Mouse (Mus musculus): Measurements from ENCODE around the gene Myo9a. TPM values are rescaled to one million over a fixed set of nuclear protein-coding genes. Genes with fewer than 3 reads are reported as not detected.
"Not testable (repeated sequence)": the region's sequence is repeated elsewhere in the genome, so short reads cannot be mapped to it uniquely, and the experiment has no call there.

Myo9a gene
- polyA plus RNA-seq, 1 experiment from 2014 or later = 25.3 TPM

- not testable (repeated sequence) for H3K27ac ChIP-seq (ENCODE audit: low read depth, low read length); H3K4me1 ChIP-seq (replicated peaks; ENCODE audit: control insufficient read depth, insufficient read depth, low read length); H3K4me2 ChIP-seq (replicated peaks; ENCODE audit: low read depth, low read length); DNase-seq (ENCODE audit: low spot score); H3K9me3 ChIP-seq (ENCODE audit: control insufficient read depth, low read length); H3K4me3 ChIP-seq (ENCODE audit: low read depth, low read length); H3K9ac ChIP-seq (ENCODE audit: low read depth, low read length); H3K36me3 ChIP-seq (ENCODE audit: control insufficient read depth, insufficient read depth, low read length); ATAC-seq (ENCODE audit: low FRiP score); H3K27me3 ChIP-seq (ENCODE audit: control insufficient read depth, insufficient read depth, low read length)
- WGBS = 64% methylated on average over 2 of the region's 3 CpGs
Observed at GRCm38 (mm10) chr9:59806046-59806774, 55.5 kb downstream of the Myo9a start.

GRCm38 (mm10) chr9:59884551-59884950 lies 133.9 kb downstream of the Myo9a start:
- Histone ChIP-seq H3K9me3 (ENCODE audit: control insufficient read depth, low read length) (no peaks in the 10 kb centered on the region), H3K27ac (ENCODE audit: low read depth, low read length) (no peak overlapping the region), H3K4me2 (replicated peaks; ENCODE audit: low read depth, low read length) (no peak overlapping the region)

GRCm38 (mm10) chr9:59903382-59903781 lies 152.7 kb downstream of the Myo9a start:
- no peak for ATAC-seq (ENCODE audit: low FRiP score)
- no peak for DNase-seq (ENCODE audit: low spot score)
- Histone ChIP-seq H3K4me2 (replicated peaks; ENCODE audit: low read depth, low read length) (no peak overlapping the region), H3K27ac (ENCODE audit: low read depth, low read length) (no peak overlapping the region), H3K4me1 (replicated peaks; ENCODE audit: control insufficient read depth, insufficient read depth, low read length) (no peaks in the 10 kb centered on the region), H3K9ac (ENCODE audit: low read depth, low read length) (no peak overlapping the region), H3K36me3 (ENCODE audit: control insufficient read depth, insufficient read depth, low read length) (no peaks in the 10 kb centered on the region), H3K27me3 (ENCODE audit: control insufficient read depth, insufficient read depth, low read length) (no peaks in the 10 kb centered on the region), H3K9me3 (ENCODE audit: control insufficient read depth, low read length) (no peaks in the 10 kb centered on the region), H3K4me3 (ENCODE audit: low read depth, low read length) (no peak overlapping the region)
- 91% methylated on average over 1 of the region's 1 CpGs for WGBS

More at GRCm38 (mm10) chr9:59884551-59884950, 133.9 kb downstream of the Myo9a start:
- Histone ChIP-seq H3K4me3 (ENCODE audit: low read depth, low read length) (no peak overlapping the region), H3K36me3 (ENCODE audit: control insufficient read depth, insufficient read depth, low read length) (no peaks in the 10 kb centered on the region), H3K4me1 (replicated peaks; ENCODE audit: control insufficient read depth, insufficient read depth, low read length) (no peaks in the 10 kb centered on the region), H3K9ac (ENCODE audit: low read depth, low read length) (no peak overlapping the region), H3K27me3 (ENCODE audit: control insufficient read depth, insufficient read depth, low read length) (no peaks in the 10 kb centered on the region)
- no peak for DNase-seq (ENCODE audit: low spot score)
- ATAC-seq (ENCODE audit: low FRiP score) = no peak

- Histone ChIP-seq H3K9me3 (ENCODE audit: control insufficient read depth, low read length) (no peaks in the 10 kb centered on the region), H3K4me3 (ENCODE audit: low read depth, low read length) (no peak overlapping the region), H3K36me3 (ENCODE audit: control insufficient read depth, insufficient read depth, low read length) (no peaks in the 10 kb centered on the region), H3K9ac (ENCODE audit: low read depth, low read length) (no peak overlapping the region), H3K27ac (ENCODE audit: low read depth, low read length) (no peak overlapping the region), H3K4me2 (replicated peaks; ENCODE audit: low read depth, low read length) (no peak overlapping the region), H3K27me3 (ENCODE audit: control insufficient read depth, insufficient read depth, low read length) (no peaks in the 10 kb centered on the region), H3K4me1 (replicated peaks; ENCODE audit: control insufficient read depth, insufficient read depth, low read length) (no peaks in the 10 kb centered on the region)
- ATAC-seq (ENCODE audit: low FRiP score) (no peak), DNase-seq (ENCODE audit: low spot score) (no peak)
- 85% methylated on average over 1 of the region's 1 CpGs for WGBS
Observed at GRCm38 (mm10) chr9:59914761-59915160, 164.1 kb downstream of the Myo9a start.

- H3K4me2 ChIP-seq (replicated peaks; ENCODE audit: low read depth, low read length) = no peak overlapping the region
- no peak for ATAC-seq (ENCODE audit: low FRiP score)
- H3K27ac ChIP-seq (ENCODE audit: low read depth, low read length) = no peak overlapping the region
- H3K9ac ChIP-seq (ENCODE audit: low read depth, low read length) = no peak overlapping the region
- no peaks in the 10 kb centered on the region for H3K36me3 ChIP-seq (ENCODE audit: control insufficient read depth, insufficient read depth, low read length)
- H3K4me1 ChIP-seq (replicated peaks; ENCODE audit: control insufficient read depth, insufficient read depth, low read length) = no peaks in the 10 kb centered on the region
- no peak for DNase-seq (ENCODE audit: low spot score)
- 82% methylated on average over 3 of the region's 3 CpGs for WGBS
- H3K9me3 ChIP-seq (ENCODE audit: control insufficient read depth, low read length) = no peaks in the 10 kb centered on the region
- H3K27me3 ChIP-seq (ENCODE audit: control insufficient read depth, insufficient read depth, low read length) = no peaks in the 10 kb centered on the region
- no peak overlapping the region for H3K4me3 ChIP-seq (ENCODE audit: low read depth, low read length)
Observed at GRCm38 (mm10) chr9:59930248-59930647, 179.6 kb downstream of the Myo9a start.

- not testable (repeated sequence) for H3K4me3 ChIP-seq (ENCODE audit: low read depth, low read length); H3K27me3 ChIP-seq (ENCODE audit: control insufficient read depth, insufficient read depth, low read length); H3K9ac ChIP-seq (ENCODE audit: low read depth, low read length); H3K36me3 ChIP-seq (ENCODE audit: control insufficient read depth, insufficient read depth, low read length); H3K9me3 ChIP-seq (ENCODE audit: control insufficient read depth, low read length); H3K27ac ChIP-seq (ENCODE audit: low read depth, low read length); ATAC-seq (ENCODE audit: low FRiP score); H3K4me1 ChIP-seq (replicated peaks; ENCODE audit: control insufficient read depth, insufficient read depth, low read length); H3K4me2 ChIP-seq (replicated peaks; ENCODE audit: low read depth, low read length); DNase-seq (ENCODE audit: low spot score)
- WGBS = 85% methylated on average over 8 of the region's 8 CpGs
Observed at GRCm38 (mm10) chr9:59935866-59936265, 185.2 kb downstream of the Myo9a start.

- Histone ChIP-seq H3K9me3 (ENCODE audit: control insufficient read depth, low read length) (no peaks in the 10 kb centered on the region), H3K27me3 (ENCODE audit: control insufficient read depth, insufficient read depth, low read length) (no peaks in the 10 kb centered on the region), H3K9ac (ENCODE audit: low read depth, low read length) (no peak overlapping the region), H3K27ac (ENCODE audit: low read depth, low read length) (no peak overlapping the region), H3K4me2 (replicated peaks; ENCODE audit: low read depth, low read length) (no peak overlapping the region), H3K4me3 (ENCODE audit: low read depth, low read length) (no peak overlapping the region), H3K36me3 (ENCODE audit: control insufficient read depth, insufficient read depth, low read length) (no peaks in the 10 kb centered on the region), H3K4me1 (replicated peaks; ENCODE audit: control insufficient read depth, insufficient read depth, low read length) (no peaks in the 10 kb centered on the region)
- no peak for DNase-seq (ENCODE audit: low spot score)
- 87% methylated on average over 8 of the region's 8 CpGs for WGBS
- no peak for ATAC-seq (ENCODE audit: low FRiP score)
Observed at GRCm38 (mm10) chr9:59938529-59938928, 187.8 kb downstream of the Myo9a start.

- WGBS = 70% methylated on average over 2 of the region's 2 CpGs
- H3K9me3 ChIP-seq (ENCODE audit: control insufficient read depth, low read length) = no peaks in the 10 kb centered on the region
- no peak overlapping the region for H3K27ac ChIP-seq (ENCODE audit: low read depth, low read length)
- no peak for ATAC-seq (ENCODE audit: low FRiP score)
- H3K4me3 ChIP-seq (ENCODE audit: low read depth, low read length) = no peak overlapping the region
- no peaks in the 10 kb centered on the region for H3K27me3 ChIP-seq (ENCODE audit: control insufficient read depth, insufficient read depth, low read length)
- no peak for DNase-seq (ENCODE audit: low spot score)
- H3K4me2 ChIP-seq (replicated peaks; ENCODE audit: low read depth, low read length) = no peak overlapping the region
- H3K9ac ChIP-seq (ENCODE audit: low read depth, low read length) = no peak overlapping the region
- no peaks in the 10 kb centered on the region for H3K4me1 ChIP-seq (replicated peaks; ENCODE audit: control insufficient read depth, insufficient read depth, low read length)
- no peaks in the 10 kb centered on the region for H3K36me3 ChIP-seq (ENCODE audit: control insufficient read depth, insufficient read depth, low read length)
Observed at GRCm38 (mm10) chr9:59939691-59940090, 189.0 kb downstream of the Myo9a start.

All from hindbrain, embryonic 11.5 days (tissue).